8 mouse cellular contexts compared by ENCODE assay signal in genomic region chr10:7183171-7183631, GRCm38 (mm10). TPM values are rescaled to one million over a fixed set of nuclear protein-coding genes. Genes with fewer than 3 reads are reported as not detected.
DNase-seq lines count a peak whose midpoint lies in the region; ATAC-seq lines count a peak whose summit lies in the region.

No protein-coding gene starts in this region.

- no peak for ATAC-seq in heart, embryonic 15.5 days (replicated peaks; ENCODE audit: insufficient number of reproducible peaks, insufficient read depth, low FRiP score, low read depth)
- ATAC-seq in neural tube, embryonic 15.5 days (ENCODE audit: low FRiP score): 0 out of 2 replicates have a peak, but pooled peaks have one; percentile 20
- no peak for ATAC-seq in monocyte, adult 5-6 weeks (replicated peaks; ENCODE audit: insufficient number of reproducible peaks, low FRiP score, low TSS enrichment, poor library complexity, severe bottlenecking)

- no peak overlapping the region for H3K9ac ChIP-seq in heart, embryonic 15.5 days
- no peak overlapping the region for H3K9ac ChIP-seq in neural tube, embryonic 15.5 days (replicated peaks)

- DNase-seq in heart, embryonic 10.5 days (ENCODE audit: low spot score): no peak
- no peak for DNase-seq in heart, postnatal 25 days (ENCODE audit: low spot score)
- peak; percentile 76 for DNase-seq in kidney, postnatal 10 days
- DNase-seq in frontal cortex, postnatal 10 days (ENCODE audit: low spot score in 2 of 2): no peak
- DNase-seq in urinary bladder, postnatal 14 days (ENCODE audit: low spot score): no peak

- peak overlapping the region; percentile 26; the same call in 1 of the 2 replicates for H3K4me2 ChIP-seq in heart, embryonic 15.5 days
- peak overlapping the region; percentile 17; the same call in 1 of the 2 replicates for H3K4me2 ChIP-seq in neural tube, embryonic 15.5 days

- H3K27ac ChIP-seq in heart, embryonic 10.5 days: peak overlapping the region; percentile 62
- peak overlapping the region; percentile 77 for H3K27ac ChIP-seq in heart, embryonic 15.5 days
- peak overlapping the region; percentile 60 for H3K27ac ChIP-seq in neural tube, embryonic 15.5 days (replicated peaks)

- no peaks in the 10 kb centered on the region for H3K9me3 ChIP-seq in heart, embryonic 10.5 days
- no peaks in the 10 kb centered on the region for H3K9me3 ChIP-seq in heart, embryonic 15.5 days (replicated peaks)
- no peaks in the 10 kb centered on the region for H3K9me3 ChIP-seq in neural tube, embryonic 15.5 days (replicated peaks)

- H3K36me3 ChIP-seq in heart, embryonic 10.5 days: no peaks in the 10 kb centered on the region
- no peaks in the 10 kb centered on the region for H3K36me3 ChIP-seq in heart, embryonic 15.5 days
- H3K36me3 ChIP-seq in neural tube, embryonic 15.5 days: no peaks in the 10 kb centered on the region

- peaks cover 47% of the 10 kb centered on the region for H3K4me1 ChIP-seq in heart, embryonic 10.5 days
- peaks cover 25% of the 10 kb centered on the region for H3K4me1 ChIP-seq in heart, embryonic 15.5 days (replicated peaks)
- H3K4me1 ChIP-seq in neural tube, embryonic 15.5 days: peaks cover 15% of the 10 kb centered on the region

- WGBS in heart, embryonic 10.5 days: 34% methylated on average over 6 of the region's 6 CpGs
- 22% methylated on average over 6 of the region's 6 CpGs for WGBS in heart, embryonic 15.5 days
- 39% methylated on average over 6 of the region's 6 CpGs for WGBS in neural tube, embryonic 15.5 days

- no peaks in the 10 kb centered on the region for H3K27me3 ChIP-seq in heart, embryonic 10.5 days (ENCODE audit: insufficient read depth, poor library complexity, severe bottlenecking)
- H3K27me3 ChIP-seq in heart, embryonic 15.5 days: no peaks in the 10 kb centered on the region
- no peaks in the 10 kb centered on the region for H3K27me3 ChIP-seq in neural tube, embryonic 15.5 days (replicated peaks)

- H3K4me3 ChIP-seq in heart, embryonic 10.5 days: no peak overlapping the region
- no peak overlapping the region for H3K4me3 ChIP-seq in heart, embryonic 15.5 days
- no peak overlapping the region for H3K4me3 ChIP-seq in neural tube, embryonic 15.5 days (replicated peaks)

- intact Hi-C loops in heart, postnatal 25 days (cut with DNase I): no loop called here

RNA-seq across cellular contexts. Expression of gene Cnksr3, which starts 28.8 kb away (rescaled TPM):
- 5.0 and 6.6 TPM in 2 replicates for polyA plus RNA-seq in heart, embryonic 10.5 days (2016; fragmentation: Nextera tagmentation; extraction: Ambion mirVana)
- total RNA-seq in heart, postnatal 25 days (2021): 10 to 100 TPM; 20.0 to 20.8 TPM
- polyA plus RNA-seq in heart, embryonic 15.5 days (2015; fragmentation: Nextera tagmentation; extraction: Ambion mirVana): 7.1 and 9.0 TPM in 2 replicates
- polyA plus RNA-seq in neural tube, embryonic 15.5 days (2015; fragmentation: Nextera tagmentation; extraction: Ambion mirVana): 2.1 and 4.6 TPM in 2 replicates
- 5.4 to 7.1 TPM (median 6.8 TPM) in 3 replicates for total RNA-seq in monocyte, adult 5-6 weeks (2017)
